Mouse (Mus musculus) CH12.LX (cell line): ENCODE measurements around the gene Sgca.

Experiments
- CTCF ChIP-seq, 2 experiments: IDR thresholded peaks in 1 of 2; conservative IDR thresholded peaks in 1 of 2; 2 replicates each; pipeline ENCODE4 v1.5.1; 2011 to 2012; ENCODE audit warnings: low read depth in 2 of 2, low read length in 2 of 2, improper control_type of control experiment in 1 of 2, inconsistent platforms in 1 of 2, mild to moderate bottlenecking in 1 of 2, moderate library complexity in 1 of 2
- MAX ChIP-seq: IDR thresholded peaks from 2 replicates; pipeline ENCODE4 v1.6.1; 2011; ENCODE audit warnings: low read length, improper control_type of control experiment
- UBTF ChIP-seq: IDR thresholded peaks from 2 replicates; pipeline ENCODE4 v1.6.1; 2012; ENCODE audit warnings: low read depth, mild to moderate bottlenecking, inconsistent platforms, low read length, improper control_type of control experiment, moderate library complexity

- TF ChIP-seq CTCF (conservative IDR thresholded peaks at IDR 0.05 in 1 of 2, IDR thresholded peaks at IDR 0.05 in 1 of 2; ENCODE audit: low read depth in 2 of 2, low read length in 2 of 2) (no peak), UBTF (no peak), MAX (no peak)
These were observed 30.5 kb upstream of the Sgca start for GRCm38 (mm10) chr11:95006525-95007219.
